Mouse (Mus musculus) heart, postnatal 0 days (tissue): ENCODE data around the gene Wdr70. TPM values are rescaled to one million over a fixed set of nuclear protein-coding genes. Genes with fewer than 3 reads are reported as not detected.

Experiments used
- ATAC-seq: fragments of 200-750 bp; cut with Nextera tagmentation; 2 replicates; pipeline ENCODE4 v1.8.0; 2017; ENCODE audit warnings: low read depth, moderate number of reproducible peaks, moderate library complexity; ENCODE audit not compliant: insufficient read depth
- DNase-seq: peaks from one replicate; pipeline ENCODE4 v3.0.0-alpha.2; 2016; ENCODE audit warnings: low spot score
- H3K27ac ChIP-seq: fragments of 300-500 bp; sonication (generic); 2 replicates; pipeline ENCODE4 v1.5.1; 2014; ENCODE audit warnings: low read depth, mild to moderate bottlenecking
- H3K27me3 ChIP-seq: fragments of 300-500 bp; sonication (generic); 2 replicates; pipeline ENCODE4 v1.6.1; 2014; ENCODE audit warnings: low read length, mixed read lengths; ENCODE audit not compliant: control insufficient read depth, insufficient read depth
- H3K36me3 ChIP-seq: fragments of 300-500 bp; sonication (generic); replicated peaks from 2 replicates; pipeline ENCODE4 v1.6.1; 2014; ENCODE audit warnings: low read length, mixed read lengths; ENCODE audit not compliant: control insufficient read depth, insufficient read depth
- H3K4me1 ChIP-seq: fragments of 300-500 bp; sonication (generic); 2 replicates; pipeline ENCODE4 v1.6.1; 2014; ENCODE audit warnings: antibody characterized with exemption; ENCODE audit not compliant: control insufficient read depth, insufficient read depth
- H3K4me2 ChIP-seq: fragments of 300-500 bp; sonication (generic); 2 replicates; pipeline ENCODE4 v1.6.1; 2014; ENCODE audit warnings: low read depth, mild to moderate bottlenecking, low read length, moderate library complexity
- H3K4me3 ChIP-seq: fragments of 300-500 bp; sonication (generic); 2 replicates; pipeline ENCODE4 v1.5.1; 2014; ENCODE audit warnings: low read depth, low read length
- H3K9ac ChIP-seq: fragments of 300-500 bp; sonication (generic); replicated peaks from 2 replicates; pipeline ENCODE4 v1.6.1; 2014; ENCODE audit warnings: low read depth, low read length, mixed read lengths
- H3K9me3 ChIP-seq: fragments of 300-500 bp; sonication (generic); replicated peaks from 2 replicates; pipeline ENCODE4 v1.6.1; 2016; ENCODE audit warnings: low read length; ENCODE audit not compliant: control insufficient read depth
- CTCF ChIP-seq: IDR thresholded peaks from 2 replicates; pipeline ENCODE4 v1.5.1; 2016; ENCODE audit warnings: antibody characterized with exemption, control low read depth, low read depth
- EP300 ChIP-seq: IDR thresholded peaks from 2 replicates; pipeline ENCODE4 v1.6.1; 2016; ENCODE audit warnings: antibody characterized with exemption, low read depth
- WGBS: fragments of 180-500 bp; shearing (Covaris S2); extraction: QIAGEN DNeasy Blood & Tissue Kit; methylation state at CpG from one replicate; pipeline ENCODE4 v1.1.7; 2014; 5-methylcytosine and 5-hydroxymethylcytosine counted together
- polyA plus RNA-seq: library from polyadenylated mRNA; unstranded; fragments of >200 nt; fragmentation: Nextera tagmentation; extraction: Ambion mirVana; gene quantifications from 2 replicates; pipeline ENCODE4 v1.2.1, GENCODE M21; 2015
- total RNA-seq: library from RNA; depleted of rRNA; stranded (reverse); fragments of >200 nt; gene quantifications from 2 replicates; pipeline ENCODE4 v1.2.3, GENCODE M21; 2014; ENCODE audit warnings: low replicate concordance

The Wdr70 gene
- total and polyA plus RNA-seq, 2 experiments from 2014 or later, result 32.6 to 32.8 TPM

DNA sequence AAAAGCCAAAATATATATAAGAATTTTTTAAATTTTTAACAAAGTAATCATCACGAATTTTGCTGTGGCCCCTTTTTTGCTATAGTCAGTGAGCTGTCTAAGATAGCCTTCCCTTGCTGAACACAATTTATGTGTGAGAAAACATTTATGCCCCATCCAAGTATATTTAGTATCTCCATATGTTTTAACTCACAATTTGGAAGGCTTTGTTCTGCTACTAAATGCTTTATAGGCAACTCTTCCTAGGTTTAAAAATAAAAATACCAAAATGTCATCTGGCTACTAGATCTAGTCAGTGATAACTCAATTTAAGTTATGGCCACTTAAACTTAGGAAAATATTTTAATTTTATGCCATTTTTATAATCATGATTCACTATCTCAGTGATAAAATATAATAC is 142.1 kb downstream of the Wdr70 start:
- Histone ChIP-seq H3K4me1 (no peaks in the 10 kb centered on the region), H3K9ac (no peak overlapping the region), H3K36me3 (no peaks in the 10 kb centered on the region), H3K27ac (no peak overlapping the region), H3K27me3 (no peaks in the 10 kb centered on the region), H3K4me3 (no peak overlapping the region), H3K9me3 (no peaks in the 10 kb centered on the region), H3K4me2 (no peak overlapping the region)
- ATAC-seq (no peak), DNase-seq (no peak)
- WGBS, result 67% methylated on average over 1 of the region's 1 CpGs
- no peak for TF ChIP-seq CTCF
- no peak for TF ChIP-seq EP300

DNA sequence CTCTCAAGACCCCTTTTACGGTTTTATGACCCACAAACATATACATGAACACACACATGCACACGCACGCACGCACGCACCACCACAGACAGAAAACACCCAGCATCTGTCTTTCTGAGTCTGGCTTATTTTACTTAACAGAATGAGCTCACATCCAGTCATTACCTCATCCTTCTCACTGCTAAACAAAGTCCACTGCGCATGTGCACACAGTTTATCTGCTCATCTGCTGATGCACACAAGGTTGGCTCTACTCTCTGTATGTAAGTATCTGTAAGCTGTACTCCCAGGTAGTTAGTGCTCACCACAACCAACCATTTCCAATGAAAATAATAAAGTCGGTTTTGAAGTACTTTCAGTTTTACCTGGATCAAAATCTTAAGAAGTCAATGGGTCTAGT is 148.4 kb downstream of the Wdr70 start:
- no peak for ATAC-seq
- WGBS, result 89% methylated on average over 7 of the region's 7 CpGs

DNA sequence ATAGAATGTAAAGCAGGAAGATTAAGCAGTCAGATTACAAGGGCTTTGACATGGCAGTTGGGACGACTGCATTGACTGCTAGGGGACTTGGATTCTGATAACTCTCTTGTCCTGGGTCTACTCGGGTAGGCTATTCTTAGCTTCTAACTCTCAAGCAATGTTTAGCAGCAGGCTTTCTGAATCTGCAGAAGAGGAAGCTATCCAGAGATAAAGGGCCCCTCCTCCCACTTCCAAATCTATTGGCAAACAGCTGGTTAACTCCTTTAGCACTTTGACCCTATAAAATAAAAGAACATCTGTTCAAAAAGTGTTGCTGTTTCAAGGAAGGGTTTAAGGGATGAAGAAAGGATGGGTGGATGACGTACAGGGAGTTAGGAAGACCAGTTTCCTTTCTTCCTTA is 157.3 kb downstream of the Wdr70 start:
- 12% methylated on average over 3 of the region's 3 CpGs for WGBS
- Histone ChIP-seq H3K4me1 (peaks cover 7% of the 10 kb centered on the region), H3K27me3 (no peaks in the 10 kb centered on the region), H3K9me3 (no peaks in the 10 kb centered on the region), H3K4me2 (no peak overlapping the region), H3K4me3 (no peak overlapping the region), H3K27ac (no peak overlapping the region), H3K36me3 (no peaks in the 10 kb centered on the region), H3K9ac (no peak overlapping the region)
- DNase-seq (peak; percentile 9), ATAC-seq (no peak)
- TF ChIP-seq EP300 (no peak), CTCF (no peak)

More for the DNA sequence above, 148.4 kb downstream of the Wdr70 start:
- no peak overlapping the region for H3K4me3 ChIP-seq
- H3K36me3 ChIP-seq, result no peaks in the 10 kb centered on the region
- no peak for DNase-seq
- no peaks in the 10 kb centered on the region for H3K4me1 ChIP-seq
- H3K9me3 ChIP-seq, result no peaks in the 10 kb centered on the region
- no peaks in the 10 kb centered on the region for H3K27me3 ChIP-seq
- no peak overlapping the region for H3K27ac ChIP-seq
- H3K9ac ChIP-seq, result no peak overlapping the region
- no peak for TF ChIP-seq EP300
- no peak for TF ChIP-seq CTCF
- H3K4me2 ChIP-seq, result no peak overlapping the region

DNA sequence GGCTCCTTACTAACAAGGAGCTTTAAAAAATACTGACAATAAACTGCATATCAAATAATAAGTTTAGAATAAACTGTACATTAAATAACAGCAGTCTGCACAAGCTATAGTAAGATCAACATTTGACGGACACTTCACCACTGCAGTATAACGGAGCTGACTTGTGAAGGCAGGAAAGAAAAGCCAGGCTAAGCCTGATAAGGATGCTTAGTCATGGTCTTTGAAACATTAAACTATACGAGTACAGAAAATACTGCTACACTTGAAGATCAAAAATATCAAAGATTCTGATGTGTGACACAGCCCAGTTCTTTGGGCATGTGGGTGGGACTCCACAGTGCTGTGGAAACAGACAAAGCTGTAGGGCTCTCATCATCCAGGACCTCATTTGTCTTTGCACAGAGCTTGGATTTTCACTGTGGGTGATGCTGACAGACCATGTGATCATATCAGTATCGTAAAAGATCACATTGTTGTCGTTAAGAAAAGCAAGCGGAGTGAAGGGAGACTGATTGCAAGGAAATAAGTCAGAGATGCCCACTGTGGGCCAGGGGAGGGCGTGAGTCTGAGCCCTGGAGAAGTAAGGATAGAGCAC is 163.3 kb downstream of the Wdr70 start:
- Histone ChIP-seq H3K9ac (no peak overlapping the region), H3K4me1 (peaks cover 9% of the 10 kb centered on the region; the same call in 1 of the 2 replicates), H3K27me3 (no peaks in the 10 kb centered on the region), H3K9me3 (no peaks in the 10 kb centered on the region), H3K36me3 (no peaks in the 10 kb centered on the region), H3K27ac (no peak overlapping the region), H3K4me3 (no peak overlapping the region), H3K4me2 (no peak overlapping the region)
- 52% methylated on average over 7 of the region's 7 CpGs for WGBS
- no peak for ATAC-seq
- no peak for DNase-seq
- no peak for TF ChIP-seq CTCF
- no peak for TF ChIP-seq EP300

DNA sequence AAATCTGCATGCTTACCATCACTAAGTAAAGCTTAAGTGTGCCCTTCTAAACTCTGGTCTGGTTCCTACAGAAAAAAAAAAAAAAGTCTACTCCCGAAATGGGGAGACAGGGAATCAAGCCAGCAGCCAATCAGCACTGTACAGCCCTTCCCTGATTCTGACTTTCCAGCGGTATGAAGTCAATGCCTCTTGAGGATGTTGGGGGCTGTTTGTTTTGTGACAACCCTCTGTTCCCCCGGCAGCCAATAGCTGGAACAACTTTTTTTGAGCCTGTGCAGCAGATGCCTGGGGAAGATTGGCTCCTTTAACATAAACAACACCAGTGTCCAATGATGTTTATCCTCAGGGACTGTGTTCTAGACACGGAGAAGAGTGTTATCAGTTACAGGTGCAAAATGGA is 164.4 kb downstream of the Wdr70 start:
- H3K4me2 ChIP-seq, result peak overlapping the region; percentile 58
- no peak overlapping the region for H3K27ac ChIP-seq
- ATAC-seq (peak; percentile 33; the same call in 1 of the 2 replicates), DNase-seq (peak; percentile 8)
- no peaks in the 10 kb centered on the region for H3K36me3 ChIP-seq
- TF ChIP-seq CTCF, result no peak
- no peak for TF ChIP-seq EP300
- H3K4me1 ChIP-seq, result peaks cover 9% of the 10 kb centered on the region; the same call in 1 of the 2 replicates
- H3K9ac ChIP-seq, result no peak overlapping the region
- no peaks in the 10 kb centered on the region for H3K9me3 ChIP-seq
- peak overlapping the region; percentile 3; the same call in 1 of the 2 replicates for H3K4me3 ChIP-seq
- WGBS, result 15% methylated on average over 4 of the region's 4 CpGs
- H3K27me3 ChIP-seq, result no peaks in the 10 kb centered on the region

DNA sequence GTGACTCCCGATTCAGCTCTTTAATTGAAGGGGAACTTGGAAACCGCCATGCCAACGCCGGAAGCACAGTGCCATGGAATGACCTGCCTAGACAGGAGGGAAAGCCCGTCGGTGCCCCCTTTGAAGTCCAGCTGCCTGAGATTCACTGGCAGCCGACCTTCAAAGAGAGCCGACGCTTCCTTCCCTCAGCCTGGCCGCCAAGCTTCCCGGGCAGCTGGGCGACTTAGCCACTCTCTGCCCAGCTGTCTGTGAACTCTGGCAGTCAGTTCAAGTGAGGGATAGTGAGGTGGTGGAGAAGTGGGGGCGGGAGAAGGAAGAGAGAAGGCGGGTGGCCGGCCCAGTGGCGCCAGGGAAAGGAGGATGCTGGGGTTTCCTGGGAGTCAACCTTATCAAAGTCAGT is 164.9 kb downstream of the Wdr70 start:
- TF ChIP-seq EP300, result no peak
- no peak for TF ChIP-seq CTCF
- Histone ChIP-seq H3K4me3 (peak overlapping the region; percentile 3; the same call in 1 of the 2 replicates), H3K36me3 (no peaks in the 10 kb centered on the region), H3K27ac (no peak overlapping the region), H3K27me3 (no peaks in the 10 kb centered on the region), H3K4me2 (peak overlapping the region; percentile 58), H3K9me3 (no peaks in the 10 kb centered on the region), H3K9ac (no peak overlapping the region), H3K4me1 (peaks cover 9% of the 10 kb centered on the region; the same call in 1 of the 2 replicates)
- DNase-seq, result peak; percentile 20
- WGBS, result 20% methylated on average over 16 of the region's 16 CpGs
- peak; percentile 36; the same call in 1 of the 2 replicates for ATAC-seq
